Mouse (Mus musculus) left cerebral cortex, adult 11 months (tissue): ENCODE results near the gene Rbak.
"Not testable (repeated sequence)": the region's sequence is repeated elsewhere in the genome, so short reads cannot be mapped to it uniquely, and the experiment has no call there.

Experiments
- DNase-seq: peaks from one replicate; pipeline ENCODE4 v3.0.0; 2022; ENCODE audit warnings: low spot score

Gene Rbak

DNA sequence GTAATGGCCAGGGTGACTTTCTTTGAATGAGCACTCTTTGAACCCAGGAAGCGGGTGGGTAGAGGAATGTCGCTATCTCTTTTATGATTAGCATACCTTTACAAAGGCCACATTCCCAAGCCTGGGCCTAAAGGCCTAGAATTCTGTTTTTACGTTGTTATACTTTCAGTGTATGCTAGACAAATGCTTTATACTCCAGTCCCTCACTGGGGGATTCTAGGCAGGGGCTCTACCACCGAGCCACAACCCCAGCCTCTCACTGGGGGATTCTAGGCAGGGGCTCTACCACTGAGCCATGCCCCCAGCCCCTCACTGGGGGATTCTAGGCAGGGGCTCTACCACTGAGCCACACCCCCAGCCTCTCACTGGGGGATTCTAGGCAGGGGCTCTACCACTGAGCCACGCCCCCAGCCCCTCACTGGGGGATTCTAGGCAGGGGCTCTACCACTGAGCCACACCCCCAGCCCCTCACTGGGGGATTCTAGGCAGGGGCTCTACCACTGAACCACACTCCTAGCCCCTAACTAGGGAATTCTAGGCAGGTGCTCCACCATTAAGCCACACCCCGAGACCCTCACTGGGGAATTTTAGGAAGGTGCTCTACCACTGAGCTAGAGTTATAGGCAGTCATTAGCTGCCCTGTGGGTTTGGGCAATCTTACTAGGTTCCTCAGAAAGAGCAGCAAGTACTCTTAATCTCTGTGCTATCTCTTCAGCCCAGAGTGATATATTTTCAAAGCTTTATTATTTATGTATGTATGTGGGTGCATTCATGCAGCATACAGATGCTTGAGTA is 46.2 kb downstream of the Rbak start:
- not testable (repeated sequence) for DNase-seq

DNA sequence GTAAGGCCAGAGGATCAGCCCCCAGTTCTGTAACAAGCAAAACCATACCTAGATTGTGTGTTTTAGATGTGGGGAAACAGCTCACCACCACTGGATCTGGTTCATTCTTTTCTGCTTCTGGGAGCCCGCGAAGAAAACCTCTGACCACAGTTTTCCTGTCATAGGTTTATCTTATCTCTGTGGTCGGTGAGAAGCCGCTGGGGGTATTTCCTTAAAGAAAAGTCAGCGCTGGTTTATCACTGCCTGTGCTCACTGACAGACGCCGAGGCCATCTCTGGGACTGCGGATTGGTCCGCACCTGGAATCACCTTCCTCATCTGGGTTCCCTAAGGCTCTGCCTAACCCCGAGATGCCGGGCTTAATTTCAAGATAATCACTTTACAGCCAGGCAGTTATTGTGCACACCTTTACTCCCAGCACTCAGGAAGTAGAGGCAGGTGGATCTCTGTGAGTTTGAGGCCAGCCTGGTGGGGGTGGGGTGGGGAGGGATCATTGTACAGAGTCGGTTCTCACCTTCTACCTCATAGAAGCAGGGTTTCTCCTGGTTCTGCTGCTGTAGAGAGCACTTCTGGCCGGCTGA is 47.5 kb downstream of the Rbak start:
- DNase-seq = no peak

DNA sequence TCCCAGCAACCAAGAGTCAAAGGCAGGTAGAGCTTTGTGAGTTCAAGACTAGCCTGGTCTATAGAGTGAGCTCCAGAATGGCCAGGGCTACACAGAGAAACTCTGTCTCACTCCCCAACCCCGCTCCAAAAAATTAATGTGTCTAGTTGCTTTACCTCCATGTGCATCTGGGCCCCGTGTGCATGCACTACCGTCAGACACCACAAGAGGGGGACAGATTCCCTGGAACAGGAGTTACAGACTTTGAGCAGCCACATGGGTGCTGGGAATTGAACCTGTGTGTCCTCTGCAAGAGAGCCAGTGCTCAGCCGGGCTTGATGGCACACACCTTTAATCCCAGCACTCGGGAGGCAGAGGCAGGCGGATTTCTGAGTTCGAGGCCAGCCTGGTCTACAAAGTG is 50.2 kb downstream of the Rbak start:
- DNase-seq = no peak

DNA sequence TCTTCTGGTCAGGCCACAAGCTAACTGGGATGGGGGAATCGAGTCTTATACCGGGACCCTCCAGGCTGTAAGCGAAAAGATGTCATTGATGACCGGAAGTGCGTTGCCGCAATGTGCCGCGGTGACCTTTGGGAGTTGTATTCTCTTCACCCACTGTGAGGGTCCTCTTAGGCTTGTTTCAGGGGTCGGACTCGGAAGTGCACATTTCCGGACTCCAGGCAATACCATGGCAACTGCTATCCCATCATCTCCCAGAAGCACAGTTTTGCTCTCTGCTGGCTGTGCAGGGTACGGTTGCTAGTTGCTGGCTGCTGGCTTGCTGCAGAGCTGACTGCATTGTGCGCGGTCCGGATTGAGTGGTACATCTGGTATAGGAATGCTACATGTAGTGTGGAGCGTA is 51.5 kb downstream of the Rbak start:
- no peak for DNase-seq

DNA sequence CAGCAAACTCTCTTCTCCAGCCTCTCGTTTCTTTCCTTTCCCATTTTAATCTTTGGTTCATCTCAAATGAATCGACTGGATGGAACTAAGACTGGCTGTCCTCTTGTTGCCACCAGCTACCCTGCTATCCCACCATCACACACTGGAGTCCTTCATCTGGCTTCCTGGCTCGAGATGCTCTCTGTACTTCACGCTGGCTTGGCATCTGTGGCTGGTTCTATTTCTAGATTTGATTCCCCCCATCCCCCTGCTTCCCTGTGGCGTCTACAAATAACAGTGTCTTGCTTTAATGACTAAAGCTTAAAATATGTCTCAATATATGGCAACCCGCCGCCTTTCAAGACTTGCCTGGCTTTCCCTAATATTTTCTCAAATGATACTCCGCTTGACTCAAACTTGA is 52.7 kb downstream of the Rbak start:
- no peak for DNase-seq

GRCm38 (mm10) chr5:143126908-143127307 is 53.7 kb downstream of the Rbak start:
- DNase-seq = no peak

DNA sequence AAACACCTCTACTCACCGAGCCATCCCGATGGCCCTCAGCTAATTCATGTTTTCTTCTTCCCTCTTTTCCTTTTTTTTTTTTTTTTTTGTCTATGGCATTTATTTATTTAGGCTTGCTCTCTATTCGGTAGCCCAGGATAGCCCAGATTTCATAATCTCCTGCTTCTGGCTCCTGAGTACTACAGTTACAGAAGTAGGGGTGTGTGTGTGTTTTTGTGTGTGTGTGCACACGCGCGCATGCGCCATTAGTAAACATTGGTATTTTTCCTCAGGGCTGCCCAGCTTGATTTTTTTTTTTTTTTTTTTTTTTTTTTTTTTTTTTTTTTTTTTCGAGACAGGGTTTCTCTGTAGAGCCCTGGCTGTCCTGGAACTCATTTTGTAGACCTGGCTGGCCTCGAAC is 54.5 kb downstream of the Rbak start:
- no peak for DNase-seq

DNA sequence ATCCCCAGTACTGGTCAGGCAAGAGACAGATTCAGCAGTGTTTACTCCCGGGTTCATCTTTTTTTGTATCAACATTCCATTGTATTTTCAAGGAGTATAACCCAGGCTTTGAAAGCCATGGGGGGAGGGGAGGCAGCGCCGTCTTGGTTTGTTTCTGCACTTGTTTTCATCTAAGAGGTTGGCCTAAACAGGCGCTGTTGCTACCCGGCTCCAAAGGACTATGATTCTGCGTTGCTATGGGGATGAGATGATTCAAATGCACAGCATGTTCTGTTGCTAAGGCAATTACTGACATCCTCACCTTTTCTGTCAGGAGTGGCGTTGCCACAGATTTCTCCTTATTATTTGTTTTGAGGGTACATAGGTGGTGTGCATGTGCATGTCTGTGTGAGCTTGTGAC is 55.0 kb downstream of the Rbak start:
- DNase-seq = peak; percentile 32

DNA sequence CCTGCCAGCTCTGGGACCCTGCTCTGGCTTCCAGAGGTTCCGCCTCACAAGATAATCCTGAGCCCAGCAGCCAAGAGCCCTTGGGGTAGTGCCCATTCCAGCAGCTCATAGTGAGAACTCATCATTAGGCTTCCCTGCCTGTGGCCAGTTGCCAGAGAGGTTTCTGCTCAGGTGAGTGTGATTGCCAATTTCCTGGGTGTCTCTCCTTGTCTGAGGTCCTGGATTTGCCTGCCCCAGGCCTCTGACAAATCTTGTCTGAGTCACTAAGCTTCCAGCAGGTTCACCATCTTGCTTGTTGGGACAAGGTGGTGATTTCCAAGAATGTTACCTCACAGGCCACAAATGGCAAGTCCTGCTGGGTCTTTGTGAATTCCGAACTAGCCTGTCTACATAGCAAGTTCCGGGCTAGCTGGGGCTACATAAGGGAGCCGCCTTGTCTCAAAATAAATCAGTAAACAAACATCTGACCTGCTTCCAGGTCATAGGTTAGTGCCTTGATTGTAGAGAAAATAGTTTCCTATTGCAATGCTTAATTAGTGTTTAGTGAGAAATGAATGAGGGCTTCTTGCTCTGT is 55.7 kb downstream of the Rbak start:
- DNase-seq = no peak

- no peak for DNase-seq
Measured at GRCm38 (mm10) chr5:143122673-143123072, 57.9 kb downstream of the Rbak start.
